Mouse (Mus musculus): ENCODE results near the gene Astn1. TPM values are rescaled to one million over a fixed set of nuclear protein-coding genes. Genes with fewer than 3 reads are reported as not detected.
A peak's percentile ranks its signal among the peaks of the same experiment; 100 is the strongest.

Astn1 gene
- polyA plus RNA-seq, 1 experiment from 2014 or later, result 70.6 TPM

- Histone ChIP-seq H3K9ac (replicated peaks; ENCODE audit: low read depth, low read length) (no peak overlapping the region), H3K4me3 (ENCODE audit: low read depth, low read length) (no peak overlapping the region), H3K27ac (ENCODE audit: low read depth, low read length) (no peak overlapping the region), H3K4me2 (ENCODE audit: low read depth, low read length) (no peak overlapping the region), H3K36me3 (ENCODE audit: control insufficient read depth, insufficient read depth, low read length) (peaks cover 28% of the 10 kb centered on the region), H3K9me3 (ENCODE audit: control insufficient read depth, low read length) (no peaks in the 10 kb centered on the region), H3K4me1 (ENCODE audit: control insufficient read depth, insufficient read depth, low read length) (no peaks in the 10 kb centered on the region), H3K27me3 (ENCODE audit: control insufficient read depth, insufficient read depth, low read length) (no peaks in the 10 kb centered on the region)
- 71% methylated on average over 4 of the region's 4 CpGs for WGBS
- no peak for ATAC-seq (ENCODE audit: low read depth)
These were observed 154.5 kb downstream of the Astn1 start for GRCm38 (mm10) chr1:158516558-158516957.

- Histone ChIP-seq H3K4me2 (ENCODE audit: low read depth, low read length) (no peak overlapping the region), H3K4me1 (ENCODE audit: control insufficient read depth, insufficient read depth, low read length) (no peaks in the 10 kb centered on the region), H3K36me3 (ENCODE audit: control insufficient read depth, insufficient read depth, low read length) (no peaks in the 10 kb centered on the region), H3K9me3 (ENCODE audit: control insufficient read depth, low read length) (no peaks in the 10 kb centered on the region), H3K4me3 (ENCODE audit: low read depth, low read length) (no peak overlapping the region), H3K9ac (replicated peaks; ENCODE audit: low read depth, low read length) (no peak overlapping the region), H3K27ac (ENCODE audit: low read depth, low read length) (no peak overlapping the region), H3K27me3 (ENCODE audit: control insufficient read depth, insufficient read depth, low read length) (no peaks in the 10 kb centered on the region)
- 55% methylated on average over 3 of the region's 3 CpGs for WGBS
- ATAC-seq (ENCODE audit: low read depth), result no peak
These were observed 174.1 kb downstream of the Astn1 start for GRCm38 (mm10) chr1:158536195-158536594.

- WGBS, result 22% methylated on average over 1 of the region's 1 CpGs
- no peak overlapping the region for H3K27ac ChIP-seq (ENCODE audit: low read depth, low read length)
- 0 out of 2 replicates have a peak, but pooled peaks have one; percentile 11 for ATAC-seq (ENCODE audit: low read depth)
- no peaks in the 10 kb centered on the region for H3K36me3 ChIP-seq (ENCODE audit: control insufficient read depth, insufficient read depth, low read length)
- H3K9ac ChIP-seq (replicated peaks; ENCODE audit: low read depth, low read length), result no peak overlapping the region
- no peak overlapping the region for H3K4me3 ChIP-seq (ENCODE audit: low read depth, low read length)
- no peaks in the 10 kb centered on the region for H3K27me3 ChIP-seq (ENCODE audit: control insufficient read depth, insufficient read depth, low read length)
- H3K4me2 ChIP-seq (ENCODE audit: low read depth, low read length), result no peak overlapping the region
- no peaks in the 10 kb centered on the region for H3K9me3 ChIP-seq (ENCODE audit: control insufficient read depth, low read length)
- no peaks in the 10 kb centered on the region for H3K4me1 ChIP-seq (ENCODE audit: control insufficient read depth, insufficient read depth, low read length)
These were observed 174.8 kb downstream of the Astn1 start for GRCm38 (mm10) chr1:158536867-158537266.

GRCm38 (mm10) chr1:158545095-158545494 is 183.0 kb downstream of the Astn1 start:
- Histone ChIP-seq H3K9ac (replicated peaks; ENCODE audit: low read depth, low read length) (no peak overlapping the region), H3K4me3 (ENCODE audit: low read depth, low read length) (no peak overlapping the region), H3K36me3 (ENCODE audit: control insufficient read depth, insufficient read depth, low read length) (0 out of 2 replicates have a peak, but pooled peaks cover 3% of the 10 kb centered on the region), H3K4me1 (ENCODE audit: control insufficient read depth, insufficient read depth, low read length) (no peaks in the 10 kb centered on the region), H3K4me2 (ENCODE audit: low read depth, low read length) (no peak overlapping the region), H3K27me3 (ENCODE audit: control insufficient read depth, insufficient read depth, low read length) (no peaks in the 10 kb centered on the region), H3K27ac (ENCODE audit: low read depth, low read length) (no peak overlapping the region), H3K9me3 (ENCODE audit: control insufficient read depth, low read length) (no peaks in the 10 kb centered on the region)
- ATAC-seq (ENCODE audit: low read depth), result no peak
- 83% methylated on average over 4 of the region's 4 CpGs for WGBS

- Histone ChIP-seq H3K9ac (replicated peaks; ENCODE audit: low read depth, low read length) (no peak overlapping the region), H3K9me3 (ENCODE audit: control insufficient read depth, low read length) (no peaks in the 10 kb centered on the region), H3K4me1 (ENCODE audit: control insufficient read depth, insufficient read depth, low read length) (no peaks in the 10 kb centered on the region), H3K27ac (ENCODE audit: low read depth, low read length) (no peak overlapping the region), H3K27me3 (ENCODE audit: control insufficient read depth, insufficient read depth, low read length) (no peaks in the 10 kb centered on the region), H3K4me3 (ENCODE audit: low read depth, low read length) (no peak overlapping the region), H3K36me3 (ENCODE audit: control insufficient read depth, insufficient read depth, low read length) (0 out of 2 replicates have a peak, but pooled peaks cover 3% of the 10 kb centered on the region), H3K4me2 (ENCODE audit: low read depth, low read length) (no peak overlapping the region)
- WGBS, result 37% methylated on average over 4 of the region's 4 CpGs
- no peak for ATAC-seq (ENCODE audit: low read depth)
These were observed 184.4 kb downstream of the Astn1 start for GRCm38 (mm10) chr1:158546513-158546912.

- Histone ChIP-seq H3K4me1 (ENCODE audit: control insufficient read depth, insufficient read depth, low read length) (no peaks in the 10 kb centered on the region), H3K9me3 (ENCODE audit: control insufficient read depth, low read length) (no peaks in the 10 kb centered on the region), H3K36me3 (ENCODE audit: control insufficient read depth, insufficient read depth, low read length) (0 out of 2 replicates have a peak, but pooled peaks cover 3% of the 10 kb centered on the region), H3K4me3 (ENCODE audit: low read depth, low read length) (no peak overlapping the region), H3K4me2 (ENCODE audit: low read depth, low read length) (no peak overlapping the region), H3K9ac (replicated peaks; ENCODE audit: low read depth, low read length) (no peak overlapping the region), H3K27ac (ENCODE audit: low read depth, low read length) (no peak overlapping the region), H3K27me3 (ENCODE audit: control insufficient read depth, insufficient read depth, low read length) (no peaks in the 10 kb centered on the region)
- 21% methylated on average over 3 of the region's 3 CpGs for WGBS
- ATAC-seq (ENCODE audit: low read depth), result no peak
These were observed 185.6 kb downstream of the Astn1 start for GRCm38 (mm10) chr1:158547592-158548211.

GRCm38 (mm10) chr1:158548319-158548718 is 186.2 kb downstream of the Astn1 start:
- H3K4me1 ChIP-seq (ENCODE audit: control insufficient read depth, insufficient read depth, low read length), result no peaks in the 10 kb centered on the region
- no peaks in the 10 kb centered on the region for H3K27me3 ChIP-seq (ENCODE audit: control insufficient read depth, insufficient read depth, low read length)
- WGBS, result 87% methylated on average over 8 of the region's 8 CpGs
- H3K9me3 ChIP-seq (ENCODE audit: control insufficient read depth, low read length), result no peaks in the 10 kb centered on the region
- no peak overlapping the region for H3K4me2 ChIP-seq (ENCODE audit: low read depth, low read length)
- H3K9ac ChIP-seq (replicated peaks; ENCODE audit: low read depth, low read length), result no peak overlapping the region
- ATAC-seq (ENCODE audit: low read depth), result no peak
- 0 out of 2 replicates have a peak, but pooled peaks cover 3% of the 10 kb centered on the region for H3K36me3 ChIP-seq (ENCODE audit: control insufficient read depth, insufficient read depth, low read length)
- no peak overlapping the region for H3K27ac ChIP-seq (ENCODE audit: low read depth, low read length)
- H3K4me3 ChIP-seq (ENCODE audit: low read depth, low read length), result no peak overlapping the region

GRCm38 (mm10) chr1:158549616-158550015 is 187.5 kb downstream of the Astn1 start:
- 95% methylated on average over 2 of the region's 2 CpGs for WGBS
- Histone ChIP-seq H3K27me3 (ENCODE audit: control insufficient read depth, insufficient read depth, low read length) (no peaks in the 10 kb centered on the region), H3K9ac (replicated peaks; ENCODE audit: low read depth, low read length) (no peak overlapping the region), H3K4me1 (ENCODE audit: control insufficient read depth, insufficient read depth, low read length) (no peaks in the 10 kb centered on the region), H3K36me3 (ENCODE audit: control insufficient read depth, insufficient read depth, low read length) (no peaks in the 10 kb centered on the region), H3K27ac (ENCODE audit: low read depth, low read length) (no peak overlapping the region), H3K4me2 (ENCODE audit: low read depth, low read length) (no peak overlapping the region), H3K9me3 (ENCODE audit: control insufficient read depth, low read length) (no peaks in the 10 kb centered on the region), H3K4me3 (ENCODE audit: low read depth, low read length) (no peak overlapping the region)
- ATAC-seq (ENCODE audit: low read depth), result no peak

- H3K4me1 ChIP-seq (ENCODE audit: control insufficient read depth, insufficient read depth, low read length), result no peaks in the 10 kb centered on the region
- H3K9ac ChIP-seq (replicated peaks; ENCODE audit: low read depth, low read length), result no peak overlapping the region
- H3K27me3 ChIP-seq (ENCODE audit: control insufficient read depth, insufficient read depth, low read length), result no peaks in the 10 kb centered on the region
- H3K4me3 ChIP-seq (ENCODE audit: low read depth, low read length), result no peak overlapping the region
- 18% methylated on average over 6 of the region's 6 CpGs for WGBS
- no peak overlapping the region for H3K27ac ChIP-seq (ENCODE audit: low read depth, low read length)
- no peaks in the 10 kb centered on the region for H3K9me3 ChIP-seq (ENCODE audit: control insufficient read depth, low read length)
- ATAC-seq (ENCODE audit: low read depth), result no peak
- H3K36me3 ChIP-seq (ENCODE audit: control insufficient read depth, insufficient read depth, low read length), result no peaks in the 10 kb centered on the region
- no peak overlapping the region for H3K4me2 ChIP-seq (ENCODE audit: low read depth, low read length)
These were observed 189.9 kb downstream of the Astn1 start for GRCm38 (mm10) chr1:158551951-158552350.

Data from neural tube, embryonic 14.5 days (tissue).